ENCODE assay signal across 10 mouse cellular contexts in the genomic region with DNA sequence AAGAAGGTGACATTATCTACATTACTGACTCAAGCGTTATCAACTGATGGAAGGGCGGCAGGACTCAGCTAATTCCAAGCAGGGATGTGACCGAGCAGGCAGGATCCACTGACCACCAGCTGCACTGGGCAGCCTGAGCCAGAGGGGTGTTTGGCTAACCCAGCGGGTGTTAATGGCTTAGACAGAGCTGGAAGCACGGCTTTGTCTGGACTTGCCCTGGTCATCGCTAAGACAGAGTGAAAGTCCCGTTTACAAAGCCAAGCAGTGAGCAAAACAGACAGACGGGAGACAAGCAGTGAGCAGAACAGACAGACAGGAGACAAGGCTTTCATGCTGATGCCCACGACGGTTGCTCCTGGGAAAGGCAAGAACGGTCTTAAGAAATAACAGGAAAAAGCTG. TPM values are rescaled to one million over a fixed set of nuclear protein-coding genes. Genes with fewer than 3 reads are reported as not detected.
DNase-seq lines count a peak whose midpoint lies in the region; ATAC-seq and TF ChIP-seq lines count a peak whose summit lies in the region.
"Had no signal": no experiment of that assay in that cellular context is flagged by ENCODE, and none has a peak within 500 bp of the region (broad histone marks: within the 10 kb centered on the region; RNA-seq: fewer than 3 reads in every experiment).

No protein-coding gene starts in this region.

- DNase-seq in forebrain, embryonic 11.5 days (ENCODE audit: low spot score) = no peak
- DNase-seq in midbrain, embryonic 10.5 days (ENCODE audit: low spot score) = peak; percentile 69
- DNase-seq in midbrain, postnatal 0 days (ENCODE audit: low spot score) = no peak
- no peak for DNase-seq in adrenal gland, postnatal 36 days
- DNase-seq in liver, postnatal 0 days = no peak
- DNase-seq in gastrocnemius, postnatal 14 days = no peak
- DNase-seq: gastrocnemius, adult 2 months; lung, postnatal 36 days had no signal

- ATAC-seq in forebrain, embryonic 11.5 days (replicated peaks; ENCODE audit: low FRiP score) = no peak
- ATAC-seq in forebrain, embryonic 16.5 days = no peak
- ATAC-seq in midbrain, postnatal 0 days (ENCODE audit: low FRiP score) = no peak
- no peak for ATAC-seq in limb, embryonic 12.5 days (ENCODE audit: insufficient number of reproducible peaks, insufficient read depth, low FRiP score, low TSS enrichment, low read depth)
- ATAC-seq in liver, postnatal 0 days = no peak

- H3K4me3 ChIP-seq in forebrain, embryonic 11.5 days (ENCODE audit: low read depth, low read length) = no peak overlapping the region
- no peak overlapping the region for H3K4me3 ChIP-seq in forebrain, embryonic 16.5 days (replicated peaks; ENCODE audit: low read length)
- peak overlapping the region; percentile 35 for H3K4me3 ChIP-seq in midbrain, embryonic 10.5 days
- no peak overlapping the region for H3K4me3 ChIP-seq in midbrain, postnatal 0 days (ENCODE audit: low read depth, low read length)
- no peak overlapping the region for H3K4me3 ChIP-seq in limb, embryonic 12.5 days (replicated peaks)
- H3K4me3 ChIP-seq in liver, postnatal 0 days (ENCODE audit: low read depth, low read length) = no peak overlapping the region
- H3K4me3 ChIP-seq: gastrocnemius, adult 2 months had no signal

- no peaks in the 10 kb centered on the region for H3K27me3 ChIP-seq in forebrain, embryonic 11.5 days (ENCODE audit: control insufficient read depth, insufficient read depth, low read length)
- no peaks in the 10 kb centered on the region for H3K27me3 ChIP-seq in forebrain, embryonic 16.5 days (replicated peaks; ENCODE audit: control insufficient read depth, insufficient read depth, low read length)
- peaks cover 53% of the 10 kb centered on the region for H3K27me3 ChIP-seq in midbrain, embryonic 10.5 days (ENCODE audit: low read depth, poor library complexity, severe bottlenecking)
- H3K27me3 ChIP-seq in midbrain, postnatal 0 days (ENCODE audit: insufficient read depth, low read length) = no peaks in the 10 kb centered on the region
- no peaks in the 10 kb centered on the region; the same call in 1 of the 2 replicates for H3K27me3 ChIP-seq in limb, embryonic 12.5 days
- H3K27me3 ChIP-seq in liver, postnatal 0 days (ENCODE audit: insufficient read depth, low read length) = no peaks in the 10 kb centered on the region

- peak overlapping the region; percentile 1; the same call in 1 of the 2 replicates for H3K4me2 ChIP-seq in forebrain, embryonic 11.5 days (ENCODE audit: low read depth, low read length, severe bottlenecking)
- no peak overlapping the region for H3K4me2 ChIP-seq in forebrain, embryonic 16.5 days (ENCODE audit: low read length)
- H3K4me2 ChIP-seq in midbrain, postnatal 0 days (ENCODE audit: low read depth, low read length, poor library complexity, severe bottlenecking) = no peak overlapping the region
- H3K4me2 ChIP-seq in limb, embryonic 12.5 days = peak overlapping the region; percentile 23
- no peak overlapping the region for H3K4me2 ChIP-seq in liver, postnatal 0 days (ENCODE audit: low read depth, low read length)

- TF ChIP-seq CTCF in midbrain, postnatal 0 days (IDR thresholded peaks at IDR 0.05) = no peak
- no peak for TF ChIP-seq CTCF in liver, postnatal 0 days (IDR thresholded peaks at IDR 0.05; ENCODE audit: low read depth)

- 4% methylated on average over 11 of the region's 11 CpGs for WGBS in forebrain, embryonic 11.5 days
- 11% methylated on average over 11 of the region's 11 CpGs for WGBS in forebrain, embryonic 16.5 days
- 3% methylated on average over 11 of the region's 11 CpGs for WGBS in midbrain, embryonic 10.5 days
- 12% methylated on average over 11 of the region's 11 CpGs for WGBS in midbrain, postnatal 0 days
- WGBS in limb, embryonic 12.5 days = 9% methylated on average over 11 of the region's 11 CpGs
- 22% methylated on average over 11 of the region's 11 CpGs for WGBS in liver, postnatal 0 days (ENCODE audit: insufficient replicate concordance)

- no peaks in the 10 kb centered on the region for H3K36me3 ChIP-seq in forebrain, embryonic 11.5 days (ENCODE audit: control insufficient read depth, insufficient read depth, low read length)
- H3K36me3 ChIP-seq in forebrain, embryonic 16.5 days (ENCODE audit: control insufficient read depth, insufficient read depth) = no peaks in the 10 kb centered on the region
- H3K36me3 ChIP-seq in midbrain, embryonic 10.5 days = no peaks in the 10 kb centered on the region
- H3K36me3 ChIP-seq in midbrain, postnatal 0 days (ENCODE audit: insufficient read depth, low read length) = no peaks in the 10 kb centered on the region
- no peaks in the 10 kb centered on the region for H3K36me3 ChIP-seq in limb, embryonic 12.5 days
- no peaks in the 10 kb centered on the region for H3K36me3 ChIP-seq in liver, postnatal 0 days (replicated peaks; ENCODE audit: insufficient read depth, low read length)

- TF ChIP-seq EP300 in liver, postnatal 0 days (IDR thresholded peaks at IDR 0.05; ENCODE audit: low read depth) = no peak

- intact Hi-C loops in gastrocnemius, postnatal 14 days (cut with DNase I; ENCODE audit: low total_unique reads) = no loop called here

- H3K9me3 ChIP-seq in forebrain, embryonic 11.5 days (ENCODE audit: control insufficient read depth, low read length) = no peaks in the 10 kb centered on the region
- no peaks in the 10 kb centered on the region for H3K9me3 ChIP-seq in forebrain, embryonic 16.5 days (ENCODE audit: control insufficient read depth, low read length)
- H3K9me3 ChIP-seq in midbrain, embryonic 10.5 days (replicated peaks) = peaks cover 8% of the 10 kb centered on the region
- H3K9me3 ChIP-seq in midbrain, postnatal 0 days (ENCODE audit: low read length) = no peaks in the 10 kb centered on the region
- H3K9me3 ChIP-seq in limb, embryonic 12.5 days = no peaks in the 10 kb centered on the region
- H3K9me3 ChIP-seq in liver, postnatal 0 days (ENCODE audit: low read length) = no peaks in the 10 kb centered on the region

- H3K9ac ChIP-seq in forebrain, embryonic 11.5 days (ENCODE audit: low read length) = peak overlapping the region; percentile 7; the same call in 1 of the 2 replicates
- H3K9ac ChIP-seq in forebrain, embryonic 16.5 days (replicated peaks; ENCODE audit: low read depth, low read length) = no peak overlapping the region
- H3K9ac ChIP-seq in midbrain, postnatal 0 days (replicated peaks; ENCODE audit: low read length, poor library complexity, severe bottlenecking) = no peak overlapping the region
- no peak overlapping the region for H3K9ac ChIP-seq in limb, embryonic 12.5 days (replicated peaks)
- no peak overlapping the region for H3K9ac ChIP-seq in liver, postnatal 0 days (replicated peaks)

- H3K27ac ChIP-seq in forebrain, embryonic 11.5 days (ENCODE audit: low read depth, low read length) = no peak overlapping the region
- H3K27ac ChIP-seq in forebrain, embryonic 16.5 days (ENCODE audit: low read length) = no peak overlapping the region
- peak overlapping the region; percentile 74 for H3K27ac ChIP-seq in midbrain, embryonic 10.5 days (replicated peaks)
- H3K27ac ChIP-seq in midbrain, postnatal 0 days (ENCODE audit: low read depth, low read length) = no peak overlapping the region
- H3K27ac ChIP-seq in limb, embryonic 12.5 days = no peak overlapping the region
- no peak overlapping the region for H3K27ac ChIP-seq in liver, postnatal 0 days (ENCODE audit: low read depth)
- H3K27ac ChIP-seq: gastrocnemius, adult 2 months had no signal

- H3K4me1 ChIP-seq in forebrain, embryonic 11.5 days (replicated peaks; ENCODE audit: control insufficient read depth, insufficient read depth, low read length) = peaks cover 3% of the 10 kb centered on the region; the same call in 1 of the 2 replicates
- H3K4me1 ChIP-seq in forebrain, embryonic 16.5 days (replicated peaks; ENCODE audit: control insufficient read depth, insufficient read depth, low read length) = no peaks in the 10 kb centered on the region
- H3K4me1 ChIP-seq in midbrain, embryonic 10.5 days = peaks cover 18% of the 10 kb centered on the region
- no peaks in the 10 kb centered on the region; the same call in 1 of the 2 replicates for H3K4me1 ChIP-seq in midbrain, postnatal 0 days (ENCODE audit: insufficient read depth, low read length)
- H3K4me1 ChIP-seq in limb, embryonic 12.5 days (replicated peaks) = peaks cover 19% of the 10 kb centered on the region
- no peaks in the 10 kb centered on the region for H3K4me1 ChIP-seq in liver, postnatal 0 days (ENCODE audit: insufficient read depth)

RNA-seq across cellular contexts. Expression of a gene that starts 4.2 kb away (rescaled TPM):
- 6.0 and 7.4 TPM in 2 replicates for polyA plus RNA-seq in forebrain, embryonic 11.5 days (2014; fragmentation: Nextera tagmentation; extraction: Ambion mirVana)
- polyA plus RNA-seq in forebrain, embryonic 16.5 days (2015; fragmentation: Nextera tagmentation; extraction: Ambion mirVana) = 8.2 and 18.0 TPM in 2 replicates
- polyA plus RNA-seq in midbrain, embryonic 10.5 days (2016; fragmentation: Nextera tagmentation; extraction: Ambion mirVana) = 7.7 and 15.9 TPM in 2 replicates
- total RNA-seq in midbrain, postnatal 0 days (2014; rRNA removed) = 13.1 and 27.1 TPM in 2 replicates
- 36.8 and 37.2 TPM in 2 replicates for polyA plus RNA-seq in midbrain, postnatal 0 days (2015; fragmentation: Nextera tagmentation; extraction: Ambion mirVana)
- polyA plus RNA-seq in limb, embryonic 12.5 days (2016; fragmentation: Nextera tagmentation; extraction: Ambion mirVana) = 0.25 and 0.27 TPM in 2 replicates
- not detected for total RNA-seq in adrenal gland, postnatal 36 days (2021)
- polyA plus RNA-seq in liver, postnatal 0 days (2015; fragmentation: Nextera tagmentation; extraction: Ambion mirVana) = not detected in 2 replicates
- not detected for total RNA-seq in gastrocnemius, postnatal 14 days (2021)
- total RNA-seq: gastrocnemius, adult 2 months had no signal

Comparison
In these comparisons a context has a peak if more than half of its experiments do, and no peak if none do; other contexts are left out.
1. H3K4me2 ChIP-seq: peak in forebrain, embryonic 11.5 days (single experiment) and limb, embryonic 12.5 days (single experiment); none in forebrain, embryonic 16.5 days (single experiment), midbrain, postnatal 0 days (single experiment) and liver, postnatal 0 days (single experiment).